Mouse (Mus musculus): ENCODE measurements around the gene Ptpru.
"Not testable (repeated sequence)": the region's sequence is repeated elsewhere in the genome, so short reads cannot be mapped to it uniquely, and the experiment has no call there.

Ptpru gene

GRCm38 (mm10) chr4:131836351-131836881 is 1.7 kb downstream of the Ptpru start:
- in situ Hi-C loops (cut with MboI, MseI), result loop anchor here (10.0 kb wide), 2 partner anchors 872 to 1312 kb away; no protein-coding TSS in a partner anchor

DNA sequence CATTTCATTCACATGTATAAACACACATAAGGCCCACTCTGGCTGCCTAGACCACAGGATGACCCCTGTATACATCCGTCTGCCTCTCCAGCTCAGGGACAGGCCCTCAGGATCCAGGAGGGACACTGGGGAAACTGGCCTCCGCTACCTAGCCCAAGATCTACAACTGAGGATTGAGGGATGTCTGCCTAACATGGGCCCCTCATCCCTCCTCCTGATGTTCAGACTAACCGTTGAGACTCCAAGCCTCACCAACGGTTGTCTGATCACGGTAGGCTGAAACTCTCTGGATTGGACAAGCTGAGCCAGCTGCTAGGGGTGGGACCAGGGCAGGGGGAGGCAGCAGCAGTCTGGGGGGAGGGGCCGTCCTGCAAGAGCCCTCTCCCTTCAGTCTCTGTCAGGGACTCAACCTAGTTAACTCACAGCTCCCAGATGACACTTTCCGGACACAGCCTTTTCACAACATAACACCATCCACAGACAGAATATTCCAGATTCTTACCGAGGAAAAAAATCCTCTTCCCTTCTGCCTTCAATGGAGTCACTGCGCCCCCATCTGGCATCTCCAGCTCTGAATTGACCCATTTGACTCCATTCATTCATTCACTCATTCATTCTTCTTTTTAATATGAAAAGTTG is 4.0 kb downstream of the Ptpru start:
- in situ Hi-C loops (cut with MboI, MseI), result loop anchor here (10.0 kb wide), 2 partner anchors 869 to 1309 kb away; no protein-coding TSS in a partner anchor

DNA sequence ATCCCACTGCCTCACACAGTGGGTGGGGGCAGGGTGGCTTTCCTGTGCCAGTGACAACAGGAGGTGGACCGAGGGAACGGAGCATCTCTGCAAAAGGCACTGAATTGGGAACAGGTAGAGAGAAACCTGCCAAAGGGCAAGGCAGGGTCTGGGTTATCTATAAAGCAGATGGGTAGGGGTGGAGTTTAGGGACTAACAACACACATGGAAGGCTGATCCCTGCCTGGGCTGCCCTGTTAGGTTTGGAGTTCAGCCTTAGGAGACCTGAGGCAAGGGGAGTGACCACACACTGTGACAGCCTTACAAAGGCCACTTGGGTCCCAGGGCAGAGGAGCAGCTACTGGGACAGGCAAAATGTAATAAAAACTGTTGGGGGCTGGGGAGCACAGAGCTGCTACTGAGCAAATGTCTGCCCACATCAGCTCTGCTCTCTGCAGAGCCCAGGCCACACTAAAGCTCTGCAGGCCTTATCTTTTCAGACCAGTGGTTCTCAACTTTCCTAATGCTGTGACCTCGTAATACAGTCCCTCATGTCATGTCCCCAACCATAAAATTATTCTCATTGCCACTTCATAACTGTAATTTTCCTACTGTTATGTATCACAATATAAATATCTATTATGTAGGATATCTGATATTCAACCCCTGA is 5.2 kb downstream of the Ptpru start:
- in situ Hi-C loops (cut with MboI, MseI), result loop anchor here (10.0 kb wide), 2 partner anchors 868 to 1308 kb away; no protein-coding TSS in a partner anchor

GRCm38 (mm10) chr4:131831546-131832045 is 6.5 kb downstream of the Ptpru start:
- in situ Hi-C loops (cut with MboI, MseI), result loop anchor here (10.0 kb wide), 2 partner anchors 867 to 1307 kb away; no protein-coding TSS in a partner anchor

DNA sequence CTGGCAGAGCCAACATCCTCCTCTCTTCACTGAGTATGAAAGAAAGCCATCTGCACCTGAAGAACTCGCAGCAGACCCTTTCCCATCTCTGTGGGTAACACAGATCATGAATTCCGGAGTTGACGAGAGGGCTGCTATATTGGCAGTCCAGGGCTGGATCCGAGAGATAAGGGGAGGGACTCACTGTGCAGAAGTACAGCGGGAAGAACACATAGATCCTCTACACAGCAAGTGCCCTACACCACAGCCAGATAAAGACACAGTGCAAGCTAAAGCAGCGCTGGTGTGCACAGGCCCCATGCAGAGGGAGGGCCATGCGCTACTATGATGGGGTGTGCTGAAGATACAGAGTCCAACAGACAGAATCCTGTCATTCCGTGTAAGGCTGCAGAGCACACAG is 9.0 kb downstream of the Ptpru start:
- in situ Hi-C loops (cut with MboI, MseI), result no loop called here

DNA sequence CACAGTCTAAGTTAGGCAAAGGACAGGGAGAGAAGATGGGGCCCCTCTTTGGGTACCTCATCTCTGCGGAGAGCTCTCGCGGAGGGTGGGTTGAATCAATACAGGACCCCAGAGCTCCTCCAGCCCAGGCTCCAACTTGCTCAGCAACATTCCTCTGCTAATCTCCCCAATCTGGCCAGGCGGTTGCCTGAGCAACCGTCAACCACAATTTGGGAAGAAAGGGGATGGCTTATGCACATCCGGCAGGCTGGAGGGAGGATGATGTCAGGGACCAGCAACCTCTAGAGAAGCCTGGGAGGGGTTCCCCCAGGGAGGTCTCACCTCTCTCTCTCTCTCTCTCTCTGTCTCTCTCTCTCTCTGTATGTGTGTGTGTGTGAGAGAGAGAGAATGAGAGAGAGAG is 11.2 kb downstream of the Ptpru start:
- in situ Hi-C loops (cut with MboI, MseI), result no loop called here

- in situ Hi-C loops (cut with MboI, MseI), result no loop called here
Measured at GRCm38 (mm10) chr4:131825830-131826229, 12.3 kb downstream of the Ptpru start.

DNA sequence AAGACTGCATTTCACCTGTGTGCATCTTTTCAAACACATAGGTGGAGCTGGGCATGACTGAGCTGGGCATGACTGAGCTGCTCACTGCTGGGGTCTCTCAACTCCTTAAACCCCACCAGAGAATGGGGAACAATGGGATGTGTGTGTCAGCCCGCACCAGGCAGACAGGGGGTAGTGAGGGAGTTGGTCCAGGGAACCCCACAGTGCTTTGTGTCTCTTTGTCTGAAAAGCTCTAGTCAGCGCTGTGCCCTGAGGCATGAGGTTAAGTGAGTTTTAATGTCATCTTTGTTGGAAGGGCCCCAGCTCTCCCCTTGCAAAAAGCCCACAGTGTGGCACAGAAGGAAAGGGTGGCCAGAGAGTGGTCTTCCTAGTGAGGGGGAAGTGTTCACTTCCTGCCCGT is 13.1 kb downstream of the Ptpru start:
- in situ Hi-C loops (cut with MboI, MseI), result no loop called here

DNA sequence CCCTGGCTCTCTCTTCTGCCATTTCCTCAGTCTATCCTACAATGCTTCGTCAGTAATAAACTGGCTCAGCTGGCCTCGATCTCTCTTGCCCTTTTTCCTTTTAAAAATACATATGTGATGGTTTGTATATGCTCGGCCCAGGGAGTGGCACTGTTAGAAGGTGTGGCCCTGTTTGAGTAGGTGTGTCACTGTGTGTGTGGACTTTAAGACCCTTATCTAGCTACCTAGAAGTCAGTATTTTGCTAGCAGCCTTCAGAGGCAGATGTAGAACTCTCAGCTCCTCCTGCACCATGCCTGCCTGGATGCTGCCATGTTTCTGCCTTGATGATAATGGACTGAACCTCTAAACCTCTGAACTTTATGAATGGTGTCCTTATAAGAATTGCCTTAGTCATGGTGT is 15.5 kb downstream of the Ptpru start:
- in situ Hi-C loops (cut with MboI, MseI), result no loop called here

DNA sequence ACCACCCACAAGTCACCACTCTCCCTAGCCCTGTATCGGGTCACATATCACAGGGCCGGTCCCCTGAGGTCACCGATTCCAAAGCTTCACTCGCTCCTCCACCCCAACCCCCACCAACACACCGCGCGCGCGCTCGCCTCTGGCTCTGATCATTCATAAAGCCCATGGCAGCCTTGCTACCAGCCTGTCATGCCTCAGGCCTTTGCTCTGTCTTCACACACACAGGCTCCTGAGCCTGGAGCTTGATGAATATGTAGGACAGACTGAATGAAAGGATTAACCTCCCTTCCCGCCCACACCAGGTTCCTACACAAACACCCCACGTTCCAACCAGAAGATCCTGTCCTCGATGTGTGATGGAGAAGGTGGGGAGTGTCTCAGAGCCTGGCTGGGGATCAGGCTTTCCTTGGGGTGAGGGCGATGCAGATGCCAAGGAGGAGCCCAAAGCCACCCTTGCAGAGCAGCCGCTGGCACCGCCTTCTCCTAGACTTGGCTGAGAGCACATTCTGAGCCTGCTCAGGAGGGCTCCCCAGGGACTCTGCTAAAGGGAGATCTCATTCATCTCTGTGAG is 16.8 kb downstream of the Ptpru start:
- in situ Hi-C loops (cut with MboI, MseI), result no loop called here

GRCm38 (mm10) chr4:131818926-131819325 is 19.2 kb downstream of the Ptpru start:
- in situ Hi-C loops (cut with MboI, MseI), result no loop called here

GRCm38 (mm10) chr4:131815774-131816173 is 22.3 kb downstream of the Ptpru start:
- in situ Hi-C loops (cut with MboI, MseI), result no loop called here

GRCm38 (mm10) chr4:131814869-131815268 is 23.2 kb downstream of the Ptpru start:
- in situ Hi-C loops (cut with MboI, MseI), result no loop called here

- in situ Hi-C loops (cut with MboI, MseI), result no loop called here
Measured at GRCm38 (mm10) chr4:131813798-131814197, 24.3 kb downstream of the Ptpru start.

GRCm38 (mm10) chr4:131812458-131812857 is 25.6 kb downstream of the Ptpru start:
- in situ Hi-C loops (cut with MboI, MseI), result no loop called here

GRCm38 (mm10) chr4:131805255-131805654 is 32.8 kb downstream of the Ptpru start:
- in situ Hi-C loops (cut with MboI, MseI), result no loop called here

GRCm38 (mm10) chr4:131804732-131805131 is 33.4 kb downstream of the Ptpru start:
- in situ Hi-C loops (cut with MboI, MseI), result not testable (repeated sequence)

DNA sequence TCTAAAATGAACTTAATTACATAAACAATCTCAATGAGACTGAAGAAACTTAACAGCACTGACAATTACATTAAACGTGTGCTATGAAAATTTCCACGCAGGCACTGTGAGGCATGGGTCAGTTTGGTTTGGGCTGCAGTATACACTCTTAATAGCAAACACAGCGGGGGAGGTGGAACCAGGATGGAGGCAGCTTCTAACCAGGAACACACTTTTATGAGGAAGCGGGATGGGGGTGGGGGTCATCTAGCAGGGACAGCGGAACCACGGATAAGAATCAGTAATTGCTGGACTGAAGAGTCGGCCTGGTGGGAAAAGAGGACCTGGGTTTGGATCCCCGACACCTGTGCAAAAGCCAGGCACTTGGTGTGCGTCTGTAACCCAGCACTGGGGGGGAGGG is 34.2 kb downstream of the Ptpru start:
- in situ Hi-C loops (cut with MboI, MseI), result no loop called here

DNA sequence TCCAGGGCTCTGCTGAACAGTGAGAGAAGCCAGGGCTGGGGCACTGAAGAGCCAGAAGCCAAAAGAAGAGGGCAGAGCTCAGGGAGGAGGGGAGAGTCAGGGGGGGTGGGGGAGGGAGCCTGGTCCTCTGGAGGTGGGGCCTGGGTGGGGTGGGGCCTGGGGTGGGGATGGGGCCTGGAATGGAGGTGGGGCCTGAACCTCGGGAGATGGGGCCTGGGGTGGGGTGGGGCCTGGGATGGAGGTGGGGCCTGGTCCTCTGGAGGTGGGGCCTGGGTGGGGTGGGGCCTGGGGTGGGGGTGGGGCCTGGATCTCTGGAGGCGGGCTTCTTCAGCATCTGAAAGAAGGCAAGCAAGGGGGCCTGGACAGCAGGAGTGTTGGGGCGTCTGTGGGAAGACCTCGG is 39.1 kb downstream of the Ptpru start:
- in situ Hi-C loops (cut with MboI, MseI), result no loop called here

DNA sequence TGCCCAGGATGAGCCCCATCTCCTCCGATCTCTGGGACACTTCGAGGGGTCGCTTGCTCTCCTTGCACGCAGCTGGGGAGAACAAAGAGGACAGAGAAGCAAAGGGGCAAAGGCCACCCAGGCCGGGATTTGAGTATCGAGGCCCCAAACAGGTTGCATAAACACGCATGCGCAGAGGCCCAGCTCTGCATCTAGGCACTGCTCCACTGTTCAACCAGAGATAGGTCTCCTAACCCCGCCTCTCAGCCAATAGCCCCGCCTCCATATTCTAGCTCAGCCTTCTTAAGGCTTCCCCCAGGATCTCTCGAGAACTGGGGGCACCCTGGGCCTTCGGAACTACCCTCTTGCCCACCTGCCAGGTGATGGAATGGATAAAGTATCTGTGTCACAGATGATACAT is 40.2 kb downstream of the Ptpru start:
- in situ Hi-C loops (cut with MboI, MseI), result no loop called here

DNA sequence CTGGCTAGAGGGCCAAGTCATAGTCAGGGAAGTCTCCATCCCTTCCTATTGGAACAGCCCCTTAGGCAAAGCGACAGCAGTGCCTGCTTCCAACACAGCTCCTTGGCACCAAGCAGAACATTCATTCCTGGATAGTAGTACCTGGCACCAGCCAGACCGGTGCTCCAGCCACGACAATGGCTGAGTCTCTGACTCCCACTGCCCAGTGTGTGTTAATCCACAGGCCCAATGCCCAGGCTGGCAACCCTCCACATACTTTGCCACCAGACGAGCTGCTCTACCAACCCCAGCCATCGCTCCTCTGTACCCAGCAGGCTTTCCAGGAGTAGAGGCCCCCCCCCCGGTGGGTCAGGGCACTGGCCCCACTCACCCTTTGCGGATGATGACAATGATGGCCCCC is 40.6 kb downstream of the Ptpru start:
- in situ Hi-C loops (cut with MboI, MseI), result no loop called here

- in situ Hi-C loops (cut with MboI, MseI), result no loop called here
Measured at GRCm38 (mm10) chr4:131796312-131797080, 41.6 kb downstream of the Ptpru start.
